Mouse (Mus musculus) forebrain, embryonic 11.5 days (tissue): Measurements from ENCODE around the gene Gm7073. TPM values are rescaled to one million over a fixed set of nuclear protein-coding genes. Genes with fewer than 3 reads are reported as not detected.

ENCODE experiments used
- ATAC-seq: fragments of 200-750 bp; cut with Nextera tagmentation; replicated peaks from 2 replicates; pipeline ENCODE4 v1.8.0; 2017; ENCODE audit warnings: moderate TSS enrichment; ENCODE audit not compliant: low FRiP score
- DNase-seq: peaks from one replicate; pipeline ENCODE4 v3.0.0-alpha.2; 2017; ENCODE audit warnings: low spot score
- H3K27ac ChIP-seq: fragments of 300-500 bp; sonication (generic); 2 replicates; pipeline ENCODE4 v1.5.1; 2014; ENCODE audit warnings: low read depth, low read length
- H3K27me3 ChIP-seq: fragments of 300-500 bp; sonication (generic); 2 replicates; pipeline ENCODE4 v1.6.1; 2014; ENCODE audit warnings: mild to moderate bottlenecking, low read length, mixed read lengths; ENCODE audit not compliant: control insufficient read depth, insufficient read depth
- H3K36me3 ChIP-seq: fragments of 300-500 bp; sonication (generic); 2 replicates; pipeline ENCODE4 v1.6.1; 2014; ENCODE audit warnings: mild to moderate bottlenecking, low read length, moderate library complexity, mixed read lengths; ENCODE audit not compliant: control insufficient read depth, insufficient read depth
- H3K4me1 ChIP-seq: fragments of 300-500 bp; sonication (generic); replicated peaks from 2 replicates; pipeline ENCODE4 v1.6.1; 2014; ENCODE audit warnings: low read length, mixed read lengths; ENCODE audit not compliant: control insufficient read depth, insufficient read depth
- H3K4me2 ChIP-seq: fragments of 300-500 bp; sonication (generic); 2 replicates; pipeline ENCODE4 v1.6.1; 2014; ENCODE audit warnings: low read depth, mild to moderate bottlenecking, low read length, moderate library complexity, mixed read lengths; ENCODE audit not compliant: severe bottlenecking
- H3K4me3 ChIP-seq: fragments of 300-500 bp; sonication (generic); 2 replicates; pipeline ENCODE4 v1.5.1; 2014; ENCODE audit warnings: low read depth, low read length
- H3K9ac ChIP-seq: fragments of 300-500 bp; sonication (generic); 2 replicates; pipeline ENCODE4 v1.6.1; 2014; ENCODE audit warnings: low read length
- H3K9me3 ChIP-seq: fragments of 300-500 bp; sonication (generic); 2 replicates; pipeline ENCODE4 v1.6.1; 2016; ENCODE audit warnings: low read length, mixed read lengths; ENCODE audit not compliant: control insufficient read depth
- WGBS: fragments of 180-500 bp; shearing (Covaris S2); extraction: QIAGEN DNeasy Blood & Tissue Kit; methylation state at CpG from one replicate; pipeline ENCODE4 v1.1.7; 2014; 5-methylcytosine and 5-hydroxymethylcytosine counted together
- polyA plus RNA-seq: library from polyadenylated mRNA; unstranded; fragments of >200 nt; fragmentation: Nextera tagmentation; extraction: Ambion mirVana; gene quantifications from 2 replicates; pipeline ENCODE4 v1.2.1, GENCODE M21; 2014

Gm7073 gene
- polyA plus RNA-seq, 1 experiment from 2014 or later, result not detected

DNA sequence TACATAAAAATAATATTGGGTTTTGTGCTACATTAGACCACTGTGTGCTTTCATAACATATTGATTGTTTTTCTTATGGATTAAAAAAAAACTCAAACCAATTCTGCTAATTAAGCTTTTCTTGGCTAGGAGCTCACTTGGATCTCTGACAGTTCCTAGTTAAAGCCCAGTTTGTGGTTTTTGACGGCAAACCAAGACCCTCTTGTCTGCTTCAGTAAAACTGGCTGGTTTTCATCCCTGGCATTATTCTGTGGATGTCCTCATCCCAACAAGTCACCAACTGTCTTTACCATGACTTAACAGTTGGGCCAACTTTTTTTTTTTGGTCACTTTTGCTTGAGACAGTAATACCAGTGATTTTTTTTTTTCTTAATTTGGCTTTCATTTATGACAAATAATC is 3.9 kb upstream of the Gm7073 start:
- H3K4me3 ChIP-seq, result no peak overlapping the region
- ATAC-seq (no peak), DNase-seq (no peak)
- no peaks in the 10 kb centered on the region for H3K27me3 ChIP-seq
- no peaks in the 10 kb centered on the region for H3K36me3 ChIP-seq
- no peaks in the 10 kb centered on the region for H3K9me3 ChIP-seq
- WGBS, result 33% methylated on average over 1 of the region's 1 CpGs
- no peak overlapping the region for H3K27ac ChIP-seq
- no peaks in the 10 kb centered on the region for H3K4me1 ChIP-seq
- H3K9ac ChIP-seq, result no peak overlapping the region
- no peak overlapping the region for H3K4me2 ChIP-seq

DNA sequence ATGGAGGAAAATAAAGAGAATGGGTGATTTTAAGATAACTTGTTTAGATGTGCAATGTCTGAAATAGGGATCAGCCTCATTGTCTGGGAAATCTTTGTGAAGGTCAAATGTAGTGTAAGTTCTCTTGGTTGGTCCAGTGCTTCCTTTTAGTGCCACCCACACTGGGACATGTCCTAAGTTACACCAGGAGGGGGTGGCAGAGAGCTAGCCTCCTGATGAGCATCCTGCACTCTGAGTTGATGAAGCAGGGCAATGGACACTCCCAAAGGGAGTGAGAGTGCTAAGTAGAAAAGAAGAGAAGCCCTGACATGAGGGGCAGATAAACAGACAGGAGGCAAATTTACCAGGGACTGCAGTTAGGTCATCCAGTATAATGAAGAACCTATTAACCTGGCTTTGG is 35.1 kb downstream of the Gm7073 start:
- peak; percentile 65 for DNase-seq
- Histone ChIP-seq H3K4me3 (no peak overlapping the region), H3K4me1 (no peaks in the 10 kb centered on the region), H3K4me2 (no peak overlapping the region), H3K27ac (no peak overlapping the region), H3K9me3 (no peaks in the 10 kb centered on the region), H3K9ac (no peak overlapping the region), H3K27me3 (no peaks in the 10 kb centered on the region), H3K36me3 (no peaks in the 10 kb centered on the region)
- ATAC-seq, result peak; percentile 71

DNA sequence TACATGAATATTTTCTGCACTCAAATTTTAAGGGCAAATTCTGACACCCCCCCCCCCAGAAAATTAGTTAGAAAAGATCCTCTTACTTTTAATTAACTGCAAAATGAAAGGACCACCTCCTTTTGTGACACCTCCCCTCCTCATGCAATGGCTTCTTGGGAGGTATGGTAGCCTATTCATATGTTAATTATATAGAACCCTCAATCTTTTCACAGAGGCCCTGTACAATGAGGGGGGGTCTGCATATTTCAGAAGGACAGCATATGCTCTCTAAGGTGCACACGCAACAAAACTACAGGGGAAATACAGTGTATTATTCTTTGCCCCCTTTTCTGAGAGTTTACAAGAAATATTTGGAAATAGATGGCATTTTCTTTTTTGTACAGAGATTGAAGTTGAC is 41.3 kb downstream of the Gm7073 start:
- DNase-seq, result no peak
- Histone ChIP-seq H3K9me3 (no peaks in the 10 kb centered on the region), H3K4me2 (no peak overlapping the region), H3K9ac (no peak overlapping the region), H3K4me3 (no peak overlapping the region), H3K27me3 (no peaks in the 10 kb centered on the region), H3K36me3 (no peaks in the 10 kb centered on the region), H3K4me1 (no peaks in the 10 kb centered on the region), H3K27ac (no peak overlapping the region)
- ATAC-seq, result peak; percentile 90
- 33% methylated on average over 1 of the region's 1 CpGs for WGBS

DNA sequence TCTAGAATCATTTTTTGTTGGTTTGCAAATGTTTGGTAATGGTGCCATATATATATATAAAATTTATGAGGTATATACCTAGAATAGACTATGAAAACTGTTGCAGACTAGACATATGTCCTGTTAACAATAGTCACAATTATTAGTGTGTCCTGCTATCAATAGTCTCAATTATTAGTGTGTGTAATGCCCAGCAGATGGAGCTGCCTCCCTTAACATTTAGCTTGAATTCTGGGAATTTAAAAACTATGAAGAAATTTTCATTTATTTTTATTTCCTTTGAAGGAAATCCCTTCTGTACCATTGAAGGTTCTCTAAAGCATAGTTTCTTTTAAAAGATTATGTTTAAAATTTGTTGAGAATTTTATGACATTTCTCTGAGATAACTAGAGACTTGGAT is 43.7 kb downstream of the Gm7073 start:
- H3K4me2 ChIP-seq, result no peak overlapping the region
- ATAC-seq, result no peak
- no peaks in the 10 kb centered on the region for H3K9me3 ChIP-seq
- no peak overlapping the region for H3K9ac ChIP-seq
- H3K27ac ChIP-seq, result no peak overlapping the region
- no peak overlapping the region for H3K4me3 ChIP-seq
- no peaks in the 10 kb centered on the region for H3K4me1 ChIP-seq
- H3K27me3 ChIP-seq, result no peaks in the 10 kb centered on the region
- H3K36me3 ChIP-seq, result no peaks in the 10 kb centered on the region
- DNase-seq, result no peak

DNA sequence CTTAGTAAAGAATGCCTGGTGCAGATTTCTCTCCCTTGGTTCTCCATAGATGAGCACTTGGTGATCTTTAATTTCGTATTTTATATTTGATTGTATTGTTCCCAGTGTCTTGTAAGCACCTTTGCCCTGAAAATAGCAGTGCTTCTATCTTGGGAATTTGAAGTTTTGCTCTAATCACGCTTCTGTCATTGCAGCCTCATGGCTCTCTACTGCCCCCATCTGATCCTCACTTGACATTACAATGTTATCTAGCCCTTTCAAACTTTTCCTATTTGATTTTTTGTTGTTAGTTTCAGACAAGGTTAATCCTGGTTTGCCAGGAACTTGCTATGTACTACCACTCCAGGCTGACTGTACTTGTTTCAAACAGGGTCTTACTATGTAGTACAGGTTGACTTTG is 75.3 kb downstream of the Gm7073 start:
- no peaks in the 10 kb centered on the region for H3K36me3 ChIP-seq
- no peak overlapping the region for H3K27ac ChIP-seq
- ATAC-seq, result no peak
- H3K4me3 ChIP-seq, result no peak overlapping the region
- no peaks in the 10 kb centered on the region for H3K27me3 ChIP-seq
- no peak for DNase-seq
- H3K4me1 ChIP-seq, result no peaks in the 10 kb centered on the region
- H3K9me3 ChIP-seq, result no peaks in the 10 kb centered on the region
- WGBS, result 10% methylated on average over 2 of the region's 2 CpGs
- H3K9ac ChIP-seq, result no peak overlapping the region
- H3K4me2 ChIP-seq, result no peak overlapping the region

DNA sequence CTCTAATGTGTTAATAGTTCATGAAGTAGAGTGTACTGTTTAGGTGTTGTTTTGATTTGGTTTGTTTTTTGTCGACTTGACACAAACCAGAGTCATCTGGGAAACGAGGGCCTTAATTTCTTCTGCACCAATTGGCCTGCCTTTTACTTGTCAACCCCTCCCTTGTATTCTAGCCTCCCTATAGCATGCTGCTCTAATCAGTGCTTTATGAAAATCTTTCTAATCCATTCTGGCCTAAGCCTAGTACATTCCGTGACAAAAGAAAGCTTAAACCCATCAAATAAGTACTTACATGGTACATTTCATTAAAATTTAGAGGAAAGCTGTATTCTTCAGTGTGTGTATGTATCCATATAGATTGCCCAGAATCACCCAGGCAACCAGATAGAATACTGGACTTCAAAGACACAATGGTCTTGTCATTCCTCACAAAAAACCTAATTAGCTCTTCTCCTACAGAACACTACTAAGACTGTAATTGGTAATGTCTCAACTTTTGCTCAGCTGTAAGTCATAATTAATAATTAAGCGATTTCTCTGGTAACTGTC is 124.4 kb downstream of the Gm7073 start:
- no peak overlapping the region for H3K4me3 ChIP-seq
- no peaks in the 10 kb centered on the region for H3K9me3 ChIP-seq
- DNase-seq, result no peak
- H3K4me2 ChIP-seq, result no peak overlapping the region
- H3K36me3 ChIP-seq, result no peaks in the 10 kb centered on the region
- no peak overlapping the region for H3K9ac ChIP-seq
- no peak overlapping the region for H3K27ac ChIP-seq
- H3K27me3 ChIP-seq, result no peaks in the 10 kb centered on the region
- 25% methylated on average over 4 of the region's 4 CpGs for WGBS
- no peaks in the 10 kb centered on the region for H3K4me1 ChIP-seq
- ATAC-seq, result peak; percentile 79

DNA sequence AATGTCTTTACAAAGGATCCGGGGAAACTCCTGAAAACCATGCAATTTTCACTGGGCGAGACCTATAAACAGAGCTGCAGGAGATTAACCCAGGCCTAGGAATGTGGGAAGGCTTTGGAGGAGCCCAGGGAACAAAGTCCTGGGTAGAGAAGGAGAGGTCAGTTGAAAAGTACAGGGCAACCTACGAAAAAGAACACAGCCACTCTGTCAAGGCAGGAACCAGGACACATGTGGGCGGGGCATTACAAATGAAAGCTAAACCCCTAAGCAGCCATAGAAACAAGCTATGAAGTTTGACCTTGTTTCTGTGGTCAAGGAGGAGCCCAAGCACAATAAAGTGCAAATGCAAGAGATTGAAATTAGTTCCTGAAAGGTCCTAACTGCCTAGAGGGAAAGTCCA is 133.4 kb downstream of the Gm7073 start:
- Histone ChIP-seq H3K27ac (no peak overlapping the region), H3K9me3 (no peaks in the 10 kb centered on the region), H3K4me3 (no peak overlapping the region), H3K9ac (no peak overlapping the region), H3K27me3 (no peaks in the 10 kb centered on the region), H3K4me2 (no peak overlapping the region), H3K36me3 (no peaks in the 10 kb centered on the region), H3K4me1 (peaks cover 1% of the 10 kb centered on the region; the same call in 1 of the 2 replicates)
- WGBS, result 54% methylated on average over 4 of the region's 4 CpGs
- ATAC-seq (no peak), DNase-seq (no peak)

DNA sequence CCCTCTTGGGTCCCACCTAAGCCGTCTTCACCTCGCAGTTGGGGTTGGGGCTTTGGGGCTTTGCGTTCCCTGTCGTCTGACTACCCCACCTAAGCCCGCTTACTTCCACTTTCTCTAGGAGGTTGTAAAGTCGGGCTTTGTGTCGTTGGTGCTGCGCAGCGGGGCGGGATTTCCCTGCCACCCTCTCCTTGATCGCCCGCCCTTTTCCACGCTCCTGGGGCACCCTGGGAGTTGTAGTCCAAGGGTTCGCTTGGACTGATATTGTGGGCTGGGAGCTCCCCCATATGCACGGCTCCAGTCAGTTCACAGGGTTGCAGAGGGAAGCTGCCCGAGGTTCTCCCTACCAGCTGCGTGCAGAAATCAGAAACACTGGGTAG is 134.4 kb downstream of the Gm7073 start:
- H3K27ac ChIP-seq, result peak overlapping the region; percentile 90
- H3K27me3 ChIP-seq, result no peaks in the 10 kb centered on the region
- WGBS, result 19% methylated on average over 17 of the region's 17 CpGs
- H3K9me3 ChIP-seq, result no peaks in the 10 kb centered on the region
- peaks cover 1% of the 10 kb centered on the region; the same call in 1 of the 2 replicates for H3K4me1 ChIP-seq
- ATAC-seq (peak; percentile 94), DNase-seq (peak; percentile 89)
- H3K4me2 ChIP-seq, result peak overlapping the region; percentile 43
- peak overlapping the region; percentile 88 for H3K9ac ChIP-seq
- H3K4me3 ChIP-seq, result peak overlapping the region; percentile 62
- H3K36me3 ChIP-seq, result no peaks in the 10 kb centered on the region

DNA sequence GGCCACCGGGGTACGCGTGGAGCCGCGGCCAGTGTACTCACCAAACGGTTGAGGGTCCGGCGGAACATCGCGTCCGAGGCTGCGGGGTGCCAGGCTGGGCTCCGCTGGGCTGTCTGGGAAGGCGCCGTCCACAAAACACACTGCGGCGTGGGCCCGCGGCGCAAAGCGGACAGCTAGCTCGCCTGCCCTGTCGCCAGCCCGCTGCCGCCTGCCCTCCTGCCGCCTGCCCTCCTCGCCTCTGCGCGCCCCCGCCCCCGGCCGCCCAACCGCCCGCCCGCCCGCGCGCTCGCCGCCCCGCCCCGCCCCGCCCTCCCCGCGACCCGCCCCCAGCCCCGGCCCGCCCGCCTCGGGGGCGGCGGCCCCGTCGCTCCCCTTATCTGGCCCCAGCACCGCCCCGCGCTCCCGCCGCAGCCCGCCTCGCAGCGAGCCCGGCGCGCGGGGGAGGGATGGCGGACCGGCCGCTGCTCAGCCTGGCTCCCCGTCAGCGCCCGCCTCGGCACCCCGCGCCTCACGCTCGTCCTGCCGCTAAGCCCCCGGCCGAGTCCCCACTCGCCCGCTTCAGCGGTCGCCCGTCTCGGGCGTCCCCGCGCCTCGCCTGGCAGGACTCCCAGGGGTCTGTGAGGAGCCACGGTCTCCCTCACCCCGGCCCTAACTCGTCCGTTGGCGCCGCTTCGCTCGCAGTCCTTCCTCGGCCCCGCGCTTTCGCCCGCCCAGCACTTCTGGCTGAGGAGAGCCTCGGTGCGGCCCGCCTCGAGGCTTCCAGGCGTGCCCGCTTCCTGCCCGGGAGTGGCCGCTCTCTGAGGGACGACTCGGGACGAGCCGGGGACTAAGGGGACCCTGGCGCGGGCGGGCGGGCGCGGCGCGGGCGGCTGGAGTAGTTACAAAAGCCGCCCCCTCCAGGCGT is 135.0 kb downstream of the Gm7073 start:
- Histone ChIP-seq H3K27me3 (no peaks in the 10 kb centered on the region), H3K9ac (peak overlapping the region; percentile 88), H3K9me3 (no peaks in the 10 kb centered on the region), H3K36me3 (no peaks in the 10 kb centered on the region), H3K4me3 (peak overlapping the region; percentile 62), H3K27ac (peak overlapping the region; percentile 90), H3K4me2 (peak overlapping the region; percentile 60), H3K4me1 (peaks cover 1% of the 10 kb centered on the region; the same call in 1 of the 2 replicates)
- WGBS, result 24% methylated on average over 56 of the region's 126 CpGs
- DNase-seq (peak; percentile 85), ATAC-seq (peak; percentile 85)
